Mouse (Mus musculus) right cerebral cortex, adult 2 months (tissue): ENCODE measurements around the gene Msrb3.

Source experiments
- DNase-seq, 2 experiments: peaks; one replicate each; pipeline ENCODE4 v3.0.0; 2021 to 2022; ENCODE audit warnings: low spot score in 2 of 2

Msrb3 gene

GRCm38 (mm10) chr10:120861674-120862073 is 37.2 kb downstream of the Msrb3 start:
- DNase-seq: no peak

- no peak for DNase-seq
These were observed 37.7 kb downstream of the Msrb3 start for GRCm38 (mm10) chr10:120861194-120861593.

GRCm38 (mm10) chr10:120857531-120858001 is 41.3 kb downstream of the Msrb3 start:
- no peak for DNase-seq

GRCm38 (mm10) chr10:120854329-120854728 is 44.6 kb downstream of the Msrb3 start:
- no peak for DNase-seq

DNA sequence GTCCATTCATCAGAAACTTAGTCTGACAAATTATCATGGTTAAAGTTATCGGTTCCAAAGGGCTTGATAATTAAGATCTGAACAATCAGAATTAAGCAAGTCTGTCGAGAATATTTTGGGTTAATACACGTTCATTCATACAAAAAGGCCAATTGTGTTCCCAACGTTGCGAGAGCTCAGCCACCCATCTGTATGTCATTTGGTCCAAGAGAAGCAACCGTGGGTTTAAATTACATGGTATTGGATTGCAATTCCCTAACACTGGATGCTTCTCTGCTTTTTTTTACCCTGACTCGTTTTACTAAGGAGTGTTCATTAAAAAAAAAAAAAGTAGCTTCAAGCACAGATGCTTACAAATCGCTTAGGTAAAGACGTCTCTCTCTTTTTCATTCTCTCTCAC is 45.1 kb downstream of the Msrb3 start:
- DNase-seq: no peak

- no peak for DNase-seq
These were observed 47.6 kb downstream of the Msrb3 start for GRCm38 (mm10) chr10:120851196-120851781.

DNA sequence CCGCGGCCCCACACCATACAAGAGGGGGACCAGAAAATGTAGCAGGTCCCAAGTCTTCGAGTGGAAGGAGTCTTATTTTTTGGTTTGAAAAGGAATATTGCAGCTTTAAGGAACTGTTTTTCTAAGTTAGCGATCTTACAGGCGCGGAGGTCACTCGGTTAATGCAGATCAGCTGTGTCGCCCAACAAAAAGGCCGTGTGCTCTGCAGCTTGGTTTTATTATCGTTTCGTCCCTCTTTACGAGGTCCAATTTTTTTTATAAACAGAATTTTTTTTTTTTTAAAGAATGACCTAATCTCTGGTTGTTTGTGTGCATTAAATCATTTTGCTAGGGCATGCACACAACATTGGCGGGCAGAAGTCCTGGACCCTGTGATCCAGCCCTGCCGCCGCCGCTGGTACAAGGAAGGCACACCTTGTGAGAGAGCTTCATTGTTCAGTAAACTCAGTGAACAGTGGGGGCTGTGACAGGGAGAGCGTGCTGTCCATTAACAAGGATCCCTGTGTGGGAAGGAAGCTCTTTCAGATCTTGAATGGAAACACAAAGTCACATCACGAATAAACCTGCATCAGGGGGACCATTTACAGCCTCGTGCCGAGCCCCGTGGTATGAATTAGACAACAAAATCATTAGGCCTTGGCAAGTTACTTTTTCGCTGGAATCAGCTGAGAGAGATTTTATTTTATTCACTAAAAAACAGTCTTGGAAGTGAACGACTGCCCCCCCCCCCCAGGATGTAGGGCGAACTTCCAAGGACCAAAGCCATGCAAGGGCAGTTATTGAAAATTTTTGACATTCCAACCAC is 48.3 kb downstream of the Msrb3 start:
- DNase-seq: no peak

- no peak for DNase-seq
These were observed 50.2 kb downstream of the Msrb3 start for GRCm38 (mm10) chr10:120848677-120849076.

DNA sequence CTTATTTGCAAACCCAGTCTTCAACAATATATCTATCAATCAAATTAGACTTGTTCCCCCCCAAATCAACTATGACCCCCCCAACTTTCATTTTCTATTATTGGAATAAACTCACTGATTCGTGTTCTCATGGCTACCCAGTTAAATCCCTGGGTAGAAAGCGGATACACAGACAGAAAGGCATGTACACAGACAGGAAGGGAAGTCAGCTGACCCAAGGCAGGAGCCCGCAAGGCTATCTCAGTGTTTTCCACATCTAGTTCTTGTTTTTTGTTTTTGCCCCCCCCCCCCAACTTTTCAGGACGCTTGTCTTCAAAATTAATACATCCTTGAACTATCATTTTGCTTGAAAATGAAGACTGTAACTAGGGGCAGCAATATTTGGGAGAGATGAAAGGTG is 51.1 kb downstream of the Msrb3 start:
- no peak for DNase-seq

DNA sequence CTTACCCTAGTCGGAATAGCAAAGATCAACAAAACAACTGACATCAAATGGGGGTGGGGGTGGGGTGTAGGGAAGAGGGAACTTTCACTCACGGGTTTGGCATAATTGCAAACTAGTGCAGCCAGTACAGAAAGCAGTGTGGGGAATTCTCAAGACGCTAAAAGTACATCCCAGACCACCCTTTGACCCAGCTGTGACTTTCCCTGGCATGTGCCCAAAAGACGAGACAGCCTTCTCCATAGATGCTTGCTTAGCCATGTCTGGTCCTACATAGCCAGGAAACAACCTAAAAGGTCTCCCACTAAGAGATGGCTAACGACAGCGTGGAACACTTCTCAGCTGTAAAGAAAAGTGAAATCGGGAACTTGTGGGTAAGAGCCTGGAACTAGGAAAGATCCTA is 58.9 kb downstream of the Msrb3 start:
- no peak for DNase-seq

GRCm38 (mm10) chr10:120834531-120834930 is 64.4 kb downstream of the Msrb3 start:
- DNase-seq: no peak

- no peak for DNase-seq
These were observed 65.1 kb downstream of the Msrb3 start for GRCm38 (mm10) chr10:120833836-120834235.

GRCm38 (mm10) chr10:120827761-120828160 is 71.1 kb downstream of the Msrb3 start:
- DNase-seq: no peak

- no peak for DNase-seq
These were observed 71.9 kb downstream of the Msrb3 start for GRCm38 (mm10) chr10:120826795-120827669.

GRCm38 (mm10) chr10:120826381-120826780 is 72.5 kb downstream of the Msrb3 start:
- DNase-seq: no peak

- no peak for DNase-seq
These were observed 73.3 kb downstream of the Msrb3 start for GRCm38 (mm10) chr10:120825594-120825993.

DNA sequence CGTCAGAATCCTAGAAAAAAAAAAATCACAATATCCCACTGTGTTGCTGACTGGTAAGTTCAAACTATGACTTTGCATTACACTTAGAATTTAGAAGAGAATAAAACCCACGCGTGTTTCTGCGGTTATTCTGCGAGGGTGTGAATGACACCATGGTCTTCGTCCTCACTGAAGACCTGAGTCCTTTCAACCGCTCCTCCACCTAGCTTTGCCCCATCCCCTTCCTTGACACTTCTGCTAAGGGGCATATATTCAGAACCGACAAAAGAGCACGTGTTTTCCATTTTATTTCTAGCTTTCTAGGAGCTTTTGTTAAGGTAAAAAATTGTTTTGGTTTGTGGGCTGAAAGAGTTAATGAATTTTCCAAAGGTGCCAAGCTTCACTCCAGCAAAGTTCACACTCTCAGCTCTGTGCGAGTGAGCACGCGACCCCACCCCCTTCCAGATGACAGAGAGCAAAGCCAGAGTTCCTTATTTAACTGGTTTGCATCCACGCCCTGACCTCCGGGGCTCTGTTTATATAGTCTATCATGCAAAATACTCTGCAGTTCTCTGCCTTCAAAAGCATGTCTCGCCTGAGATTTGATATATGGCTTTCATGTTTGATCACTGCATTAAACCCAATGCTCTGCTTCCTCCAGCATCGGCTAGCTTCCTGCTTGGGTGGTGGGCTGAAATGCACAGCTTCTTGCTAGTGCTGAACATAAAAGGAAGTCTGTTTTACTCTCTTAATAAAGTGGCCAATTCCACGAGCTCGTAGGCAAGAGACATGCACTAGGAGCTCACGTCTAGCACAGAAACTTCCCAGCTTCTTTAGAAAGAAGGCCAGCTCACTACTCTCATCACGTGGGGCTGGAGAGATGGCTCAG is 77.2 kb downstream of the Msrb3 start:
- no peak for DNase-seq

GRCm38 (mm10) chr10:120820781-120821300 is 78.1 kb downstream of the Msrb3 start:
- DNase-seq: no peak

GRCm38 (mm10) chr10:120815290-120815689 is 83.6 kb downstream of the Msrb3 start:
- DNase-seq: no peak

- DNase-seq: no peak
These were observed 87.0 kb downstream of the Msrb3 start for GRCm38 (mm10) chr10:120811796-120812443.
